ENCODE assay signal across 21 mouse cellular contexts in the genomic region with DNA sequence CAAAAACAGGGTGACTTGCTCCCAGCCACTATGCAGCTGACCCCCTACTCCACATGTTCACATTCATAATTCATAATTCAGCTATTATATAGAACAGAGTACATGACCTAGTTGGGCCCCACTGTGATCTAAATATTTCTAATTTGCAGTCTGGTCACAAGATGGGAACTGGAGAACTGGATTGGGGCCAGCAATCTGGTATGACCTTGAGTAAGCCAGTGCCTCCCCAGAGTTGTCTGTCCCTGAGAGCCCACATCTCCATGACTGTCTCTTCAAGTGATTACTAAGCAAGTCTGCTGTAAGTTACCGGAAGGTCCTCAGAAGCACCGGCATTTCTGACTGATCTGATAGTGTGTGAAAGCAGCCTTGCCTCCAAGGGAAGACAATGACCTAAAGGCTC. TPM values are rescaled to one million over a fixed set of nuclear protein-coding genes. Genes with fewer than 3 reads are reported as not detected.
A peak's percentile ranks its signal among the peaks of the same experiment; 100 is the strongest.
DNase-seq lines count a peak whose midpoint lies in the region; ATAC-seq and TF ChIP-seq lines count a peak whose summit lies in the region.
"Had no signal": no experiment of that assay in that cellular context is flagged by ENCODE, and none has a peak within 500 bp of the region (broad histone marks: within the 10 kb centered on the region; RNA-seq: fewer than 3 reads in every experiment).

No protein-coding gene starts in this region.

- no peak overlapping the region for H3K4me2 ChIP-seq in midbrain, postnatal 0 days (ENCODE audit: low read depth, low read length, poor library complexity, severe bottlenecking)
- no peak overlapping the region for H3K4me2 ChIP-seq in midbrain, embryonic 16.5 days (ENCODE audit: low read length)
- H3K4me2 ChIP-seq: embryonic facial prominence, embryonic 13.5 days; limb, embryonic 15.5 days; neural tube, embryonic 13.5 days had no signal

- no peak overlapping the region for H3K4me3 ChIP-seq in midbrain, postnatal 0 days (ENCODE audit: low read depth, low read length)
- no peak overlapping the region for H3K4me3 ChIP-seq in midbrain, embryonic 16.5 days (ENCODE audit: low read depth, low read length)
- H3K4me3 ChIP-seq: embryonic facial prominence, embryonic 13.5 days; gastrocnemius, adult 2 months; heart, adult 2 months; limb, embryonic 15.5 days; neural tube, embryonic 13.5 days had no signal

- no peaks in the 10 kb centered on the region for H3K36me3 ChIP-seq in midbrain, postnatal 0 days (ENCODE audit: insufficient read depth, low read length)
- no peaks in the 10 kb centered on the region for H3K36me3 ChIP-seq in midbrain, embryonic 16.5 days (ENCODE audit: control insufficient read depth, insufficient read depth, low read length)
- H3K36me3 ChIP-seq: embryonic facial prominence, embryonic 13.5 days; limb, embryonic 15.5 days; neural tube, embryonic 13.5 days had no signal

- H3K9me3 ChIP-seq in midbrain, postnatal 0 days (ENCODE audit: low read length) = no peaks in the 10 kb centered on the region
- H3K9me3 ChIP-seq in midbrain, embryonic 16.5 days (replicated peaks; ENCODE audit: control insufficient read depth, low read length, poor library complexity, severe bottlenecking) = no peaks in the 10 kb centered on the region
- H3K9me3 ChIP-seq: embryonic facial prominence, embryonic 13.5 days; limb, embryonic 15.5 days; neural tube, embryonic 13.5 days had no signal

- no peaks in the 10 kb centered on the region for H3K4me1 ChIP-seq in midbrain, postnatal 0 days (ENCODE audit: insufficient read depth, low read length)
- H3K4me1 ChIP-seq in midbrain, embryonic 16.5 days (ENCODE audit: control insufficient read depth, insufficient read depth, low read length) = no peaks in the 10 kb centered on the region
- H3K4me1 ChIP-seq: embryonic facial prominence, embryonic 13.5 days; limb, embryonic 15.5 days had no signal

- no peak for ATAC-seq in midbrain, postnatal 0 days (ENCODE audit: low FRiP score)
- no peak for ATAC-seq in midbrain, embryonic 16.5 days
- no peak for ATAC-seq in erythroid progenitor cell, adult 5-6 weeks (replicated peaks; ENCODE audit: low FRiP score, poor library complexity, severe bottlenecking)
- ATAC-seq: forebrain, postnatal 0 days; liver, postnatal 0 days had no signal

- H3K27me3 ChIP-seq in midbrain, postnatal 0 days (ENCODE audit: insufficient read depth, low read length) = no peaks in the 10 kb centered on the region
- H3K27me3 ChIP-seq in midbrain, embryonic 16.5 days (ENCODE audit: control insufficient read depth, insufficient read depth, low read depth, low read length) = no peaks in the 10 kb centered on the region
- H3K27me3 ChIP-seq: embryonic facial prominence, embryonic 13.5 days; limb, embryonic 15.5 days; neural tube, embryonic 13.5 days had no signal

- 78% methylated on average over 2 of the region's 2 CpGs for WGBS in midbrain, postnatal 0 days
- WGBS in midbrain, embryonic 16.5 days = 81% methylated on average over 2 of the region's 2 CpGs

- TF ChIP-seq CTCF in midbrain, postnatal 0 days (IDR thresholded peaks at IDR 0.05) = no peak

- H3K9ac ChIP-seq in midbrain, postnatal 0 days (replicated peaks; ENCODE audit: low read length, poor library complexity, severe bottlenecking) = no peak overlapping the region
- H3K9ac ChIP-seq in midbrain, embryonic 16.5 days (ENCODE audit: low read depth, low read length) = no peak overlapping the region
- H3K9ac ChIP-seq: embryonic facial prominence, embryonic 13.5 days; forebrain, postnatal 0 days; limb, embryonic 15.5 days; liver, postnatal 0 days; neural tube, embryonic 13.5 days had no signal

- no peak overlapping the region for H3K27ac ChIP-seq in midbrain, postnatal 0 days (ENCODE audit: low read depth, low read length)
- no peak overlapping the region for H3K27ac ChIP-seq in midbrain, embryonic 16.5 days (ENCODE audit: low read length)
- H3K27ac ChIP-seq: embryonic facial prominence, embryonic 13.5 days; gastrocnemius, adult 2 months; heart, adult 2 months; limb, embryonic 15.5 days; neural tube, embryonic 13.5 days had no signal

- peak; percentile 79 for DNase-seq in heart, adult 11 months
- DNase-seq in heart, adult 9 months (ENCODE audit: low spot score in 2 of 2) = no peak
- DNase-seq in midbrain, postnatal 0 days (ENCODE audit: low spot score) = peak; percentile 45
- peak; percentile 4 for DNase-seq in cerebellum, adult 11 months
- DNase-seq in cerebellum, postnatal 36 days = peak; percentile 10 to 20
- DNase-seq in thymus, postnatal 4 days = no peak
- DNase-seq: forebrain, postnatal 0 days; gastrocnemius, adult 2 months; heart, adult 2 months; kidney, adult 9 months; kidney, postnatal 4 days; liver, postnatal 0 days; lung, postnatal 14 days; right cerebral cortex, adult 18-20 months; thymus, adult 18-20 months had no signal

RNA-seq across cellular contexts. Expression of gene Dner, which starts 49.2 kb away (rescaled TPM):
- 321 TPM in 2 replicates for total RNA-seq in midbrain, postnatal 0 days (2014; rRNA removed)
- polyA plus RNA-seq in midbrain, postnatal 0 days (2015; fragmentation: Nextera tagmentation; extraction: Ambion mirVana) = 323 and 326 TPM in 2 replicates
- 294 and 301 TPM in 2 replicates for polyA plus RNA-seq in midbrain, embryonic 16.5 days (2015; fragmentation: Nextera tagmentation; extraction: Ambion mirVana)
- not detected in 2 replicates for total RNA-seq in erythroid progenitor cell, adult 5-6 weeks (2015; ENCODE audit: low replicate concordance)
- not detected in 2 replicates for total RNA-seq in erythroid progenitor cell, adult 5-6 weeks (2017; ENCODE audit: low replicate concordance)
- total RNA-seq: gastrocnemius, adult 2 months; megakaryocyte-erythroid progenitor cell, adult 5-6 weeks had no signal
- polyA plus RNA-seq: liver, postnatal 0 days had no signal

Comparison
In these comparisons a context has a peak if more than half of its experiments do, and no peak if none do; other contexts are left out.
1. DNase-seq: peak in heart, adult 11 months (single experiment), midbrain, postnatal 0 days (single experiment), cerebellum, adult 11 months (single experiment) and cerebellum, postnatal 36 days (2 of 2); none in heart, adult 9 months (0 of 2) and thymus, postnatal 4 days (single experiment).
2. RNA of gene Dner, which starts 49.2 kb away (total RNA-seq): 321 TPM in midbrain, postnatal 0 days; not detected in erythroid progenitor cell, adult 5-6 weeks; every median in the first group is over 100 times any median in the second.